Mouse (Mus musculus) MEL (cell line): ENCODE results near the gene Pdlim1. TPM values are rescaled to one million over a fixed set of nuclear protein-coding genes. Genes with fewer than 3 reads are reported as not detected.

Experiments used
- DNase-seq: peaks from one replicate; pipeline ENCODE4 v3.0.0; 2011; ENCODE audit warnings: low read depth, low spot score
- H3K27ac ChIP-seq: 2 replicates; pipeline ENCODE4 v1.5.1; 2012; ENCODE audit warnings: low read depth, mild to moderate bottlenecking, control low read depth, low read length, moderate library complexity; ENCODE audit not compliant: control insufficient read depth
- H3K27me3 ChIP-seq, 2 experiments: fragments of 150-350 bp in 1 of 2; sonication (generic) in 1 of 2; 2 replicates each; pipeline ENCODE4 v1.6.1; 2012; ENCODE audit warnings: low read length in 2 of 2, mild to moderate bottlenecking in 2 of 2, improper control_type of control experiment in 1 of 2, moderate library complexity in 1 of 2; ENCODE audit not compliant: insufficient read depth in 2 of 2, control insufficient read depth in 1 of 2
- H3K36me3 ChIP-seq, 2 experiments: 2 replicates each; pipeline ENCODE4 v1.6.1; 2012 to 2014; ENCODE audit warnings: low read length in 2 of 2, improper control_type of control experiment in 1 of 2, inconsistent platforms in 1 of 2, mild to moderate bottlenecking in 1 of 2; ENCODE audit not compliant: insufficient read depth in 2 of 2, control insufficient read depth in 1 of 2
- H3K4me1 ChIP-seq, 2 experiments: fragments of 150-350 bp in 1 of 2; sonication (generic) in 1 of 2; 2 replicates each; pipeline ENCODE4 v1.6.1; 2012; ENCODE audit warnings: low read length in 2 of 2, improper control_type of control experiment in 1 of 2, mild to moderate bottlenecking in 1 of 2; ENCODE audit not compliant: insufficient read depth in 2 of 2, control insufficient read depth in 1 of 2
- H3K4me3 ChIP-seq, 2 experiments: fragments of 150-350 bp in 1 of 2; sonication (generic) in 1 of 2; 2 replicates each; pipeline ENCODE4 v1.5.1; 2012; ENCODE audit warnings: low read depth in 2 of 2, low read length in 2 of 2, mild to moderate bottlenecking in 2 of 2, moderate library complexity in 2 of 2, control low read depth in 1 of 2, improper control_type of control experiment in 1 of 2; ENCODE audit not compliant: control insufficient read depth in 1 of 2, insufficient read depth in 1 of 2
- H3K79me2 ChIP-seq: 2 replicates; pipeline ENCODE4 v1.6.1; 2012; ENCODE audit warnings: mild to moderate bottlenecking, low read length, moderate library complexity; ENCODE audit not compliant: control insufficient read depth, poor library complexity, insufficient read depth
- H3K9ac ChIP-seq: 2 replicates; pipeline ENCODE4 v1.6.1; 2012; ENCODE audit warnings: low read depth, mild to moderate bottlenecking, control low read depth, low read length, moderate library complexity; ENCODE audit not compliant: control insufficient read depth, poor library complexity, severe bottlenecking
- H3K9me3 ChIP-seq: fragments of 150-350 bp; sonication (generic); replicated peaks from 2 replicates; pipeline ENCODE4 v1.6.1; 2012; ENCODE audit warnings: mild to moderate bottlenecking, low read length, improper control_type of control experiment, moderate library complexity; ENCODE audit not compliant: insufficient read depth
- BHLHE40 ChIP-seq: IDR thresholded peaks from 2 replicates; pipeline ENCODE4 v1.6.1; 2012; ENCODE audit warnings: low read depth, mild to moderate bottlenecking, inconsistent platforms, low read length, improper control_type of control experiment, borderline replicate concordance
- CHD1 ChIP-seq: IDR thresholded peaks from 2 replicates; pipeline ENCODE4 v1.6.1; 2012; ENCODE audit warnings: low read depth, mild to moderate bottlenecking, inconsistent platforms, low read length, improper control_type of control experiment
- ELF1 ChIP-seq: IDR thresholded peaks from 2 replicates; pipeline ENCODE4 v1.6.1; 2014; ENCODE audit warnings: low read depth, mild to moderate bottlenecking, inconsistent platforms, low read length, improper control_type of control experiment, moderate library complexity
- ETS1 ChIP-seq: IDR thresholded peaks from 2 replicates; pipeline ENCODE4 v1.6.1; 2012; ENCODE audit warnings: low read depth, mild to moderate bottlenecking, inconsistent platforms, low read length, improper control_type of control experiment, moderate library complexity
- GABPA ChIP-seq: IDR thresholded peaks from 2 replicates; pipeline ENCODE4 v1.6.1; 2012; ENCODE audit warnings: low read depth, mild to moderate bottlenecking, inconsistent platforms, low read length, improper control_type of control experiment, moderate library complexity
- GATA1 ChIP-seq: IDR thresholded peaks from 2 replicates; pipeline ENCODE4 v1.6.1; 2011; ENCODE audit warnings: low read depth, low read length, improper control_type of control experiment
- KAT2A ChIP-seq: conservative IDR thresholded peaks from 2 replicates; pipeline ENCODE4 v1.6.1; 2012; ENCODE audit warnings: low read depth, low read length, improper control_type of control experiment, inconsistent platforms
- MAFK ChIP-seq: IDR thresholded peaks from 2 replicates; pipeline ENCODE4 v1.6.1; 2011; ENCODE audit warnings: low read depth, mild to moderate bottlenecking, low read length, improper control_type of control experiment, borderline replicate concordance
- MAX ChIP-seq: IDR thresholded peaks from 2 replicates; pipeline ENCODE4 v1.6.1; 2011; ENCODE audit warnings: low read length, improper control_type of control experiment
- MAZ ChIP-seq: IDR thresholded peaks from 2 replicates; pipeline ENCODE4 v1.6.1; 2012; ENCODE audit warnings: low read depth, mild to moderate bottlenecking, inconsistent platforms, low read length, improper control_type of control experiment
- MEF2A ChIP-seq: IDR thresholded peaks from 2 replicates; pipeline ENCODE4 v1.6.1; 2014; ENCODE audit warnings: low read depth, mild to moderate bottlenecking, inconsistent platforms, low read length, improper control_type of control experiment; ENCODE audit not compliant: poor library complexity, insufficient replicate concordance, severe bottlenecking; ENCODE audit errors: extremely low read depth
- MXI1 ChIP-seq: IDR thresholded peaks from 2 replicates; pipeline ENCODE4 v1.6.1; 2011; ENCODE audit warnings: mild to moderate bottlenecking, low read depth, low read length, improper control_type of control experiment
- MYB ChIP-seq: IDR thresholded peaks from 2 replicates; pipeline ENCODE4 v1.6.1; 2011; ENCODE audit warnings: mild to moderate bottlenecking, low read depth, low read length, improper control_type of control experiment
- NELFE ChIP-seq: IDR thresholded peaks from 2 replicates; pipeline ENCODE4 v1.6.1; 2011; ENCODE audit warnings: low read depth, low read length, improper control_type of control experiment
- NRF1 ChIP-seq: IDR thresholded peaks from 2 replicates; pipeline ENCODE4 v1.6.1; 2014; ENCODE audit warnings: low read depth, mild to moderate bottlenecking, inconsistent platforms, low read length, improper control_type of control experiment, moderate library complexity; ENCODE audit not compliant: poor library complexity, insufficient read depth, severe bottlenecking
- POLR2AphosphoS2 ChIP-seq: IDR thresholded peaks from 2 replicates; pipeline ENCODE4 v1.6.1; 2011; ENCODE audit warnings: low read length, improper control_type of control experiment
- RCOR1 ChIP-seq: IDR thresholded peaks from 2 replicates; pipeline ENCODE4 v1.6.1; 2012; ENCODE audit warnings: low read depth, mild to moderate bottlenecking, inconsistent platforms, low read length, improper control_type of control experiment
- TBP ChIP-seq: IDR thresholded peaks from 2 replicates; pipeline ENCODE4 v1.8.0; 2011; ENCODE audit warnings: low read depth, low read length, improper control_type of control experiment
- TCF12 ChIP-seq: IDR thresholded peaks from 2 replicates; pipeline ENCODE4 v1.6.1; 2014; ENCODE audit warnings: low read depth, mild to moderate bottlenecking, inconsistent platforms, low read length, improper control_type of control experiment, moderate library complexity
- UBTF ChIP-seq: IDR thresholded peaks from 2 replicates; pipeline ENCODE4 v1.6.1; 2012; ENCODE audit warnings: low read depth, mild to moderate bottlenecking, inconsistent platforms, low read length, improper control_type of control experiment, moderate library complexity, borderline replicate concordance; ENCODE audit not compliant: insufficient read depth
- USF1 ChIP-seq: IDR thresholded peaks from 2 replicates; pipeline ENCODE4 v1.6.1; 2014; ENCODE audit warnings: low read depth, mild to moderate bottlenecking, inconsistent platforms, low read length, improper control_type of control experiment, moderate library complexity
- ZC3H11A ChIP-seq: IDR thresholded peaks from 2 replicates; pipeline ENCODE4 v1.6.1; 2012; ENCODE audit warnings: low read depth, mild to moderate bottlenecking, inconsistent platforms, low read length, improper control_type of control experiment
- polyA plus RNA-seq, 2 experiments: library from polyadenylated mRNA; stranded (reverse) in 1 of 2; unstranded in 1 of 2; fragments of >175 nt in 1 of 2; fragments of >200 nt in 1 of 2; gene quantifications; 2 replicates each; pipeline versions ENCODE4 v1.2.1 to v1.2.4; 2012; ENCODE audit warnings: low replicate concordance in 2 of 2, low read depth in 1 of 2; ENCODE audit not compliant: insufficient read length in 2 of 2, insufficient read depth in 1 of 2, missing spikeins in 1 of 2
- total RNA-seq: library from RNA; depleted of rRNA; stranded (reverse); fragments of 300-350 nt; gene quantifications from 2 replicates; pipeline ENCODE4 v1.2.3, GENCODE M21; 2012

The Pdlim1 gene
- total and polyA plus RNA-seq, 3 experiments: not detected

- no peaks in the 10 kb centered on the region for H3K27me3 ChIP-seq
- no peak overlapping the region for H3K4me3 ChIP-seq
- H3K79me2 ChIP-seq: no peaks in the 10 kb centered on the region
- no peak overlapping the region for H3K9ac ChIP-seq
- no peak for DNase-seq
- no peak overlapping the region for H3K27ac ChIP-seq
- no peaks in the 10 kb centered on the region for H3K9me3 ChIP-seq
- H3K36me3 ChIP-seq: no peaks in the 10 kb centered on the region
- H3K4me1 ChIP-seq: no peaks in the 10 kb centered on the region
- no peak for TF ChIP-seq NRF1
- TF ChIP-seq ETS1: no peak
- TF ChIP-seq GATA1: no peak
- TF ChIP-seq MEF2A: no peak
- no peak for TF ChIP-seq ZC3H11A
- TF ChIP-seq BHLHE40: no peak
- no peak for TF ChIP-seq RCOR1
- no peak for TF ChIP-seq NELFE
- TF ChIP-seq TCF12: no peak
- TF ChIP-seq MYB: no peak
Measured at GRCm38 (mm10) chr19:40284704-40285103, 13.1 kb upstream of the Pdlim1 start.

GRCm38 (mm10) chr19:40283415-40283814, 11.8 kb upstream of the Pdlim1 start:
- Histone ChIP-seq H3K4me3 (no peak overlapping the region), H3K9me3 (no peaks in the 10 kb centered on the region), H3K9ac (no peak overlapping the region), H3K27ac (no peak overlapping the region), H3K27me3 (no peaks in the 10 kb centered on the region), H3K36me3 (no peaks in the 10 kb centered on the region), H3K4me1 (no peaks in the 10 kb centered on the region), H3K79me2 (no peaks in the 10 kb centered on the region)
- TF ChIP-seq MAZ: no peak
- TF ChIP-seq KAT2A: no peak
- TF ChIP-seq MAX: no peak
- TF ChIP-seq GATA1: no peak
- no peak for TF ChIP-seq UBTF
- TF ChIP-seq MXI1: no peak
- no peak for TF ChIP-seq MAFK
- TF ChIP-seq USF1: no peak
- no peak for TF ChIP-seq ELF1
- TF ChIP-seq GABPA: no peak
- TF ChIP-seq TBP: no peak
- no peak for TF ChIP-seq POLR2AphosphoS2
- TF ChIP-seq BHLHE40: no peak
- TF ChIP-seq TCF12: no peak
- no peak for TF ChIP-seq CHD1
- no peak for DNase-seq
